Mouse (Mus musculus): Measurements from ENCODE around the gene Gadd45a.

DNA sequence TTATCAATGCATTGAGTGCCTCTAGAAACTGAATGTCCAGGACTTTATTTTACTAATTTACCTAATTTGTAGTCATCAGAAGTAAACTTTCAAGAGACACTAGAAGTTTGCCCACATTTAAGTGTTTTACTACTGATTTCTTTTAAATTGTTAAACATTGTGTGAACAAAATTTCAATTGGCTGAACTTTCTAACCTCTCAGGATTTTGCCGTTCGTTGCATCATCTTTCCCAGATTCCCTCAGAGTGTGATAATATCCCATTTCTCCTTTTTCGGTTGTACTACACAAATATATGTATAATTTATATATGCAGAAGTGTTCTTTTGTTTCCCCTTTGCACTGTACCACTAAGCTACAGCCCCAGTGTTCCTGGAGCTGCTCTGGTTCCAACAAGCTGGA, 7.3 kb downstream of the Gadd45a start:
- TF ChIP-seq CTCF (IDR thresholded peaks at IDR 0.05; ENCODE audit: low read depth) (no peak), EP300 (IDR thresholded peaks at IDR 0.05; ENCODE audit: low read depth) (no peak)
